8 mouse cellular contexts compared by ENCODE assay signal in genomic region chr1:34005238-34005725, GRCm38 (mm10).
DNase-seq lines count a peak whose midpoint lies in the region; ATAC-seq and TF ChIP-seq lines count a peak whose summit lies in the region.

No protein-coding gene starts in this region.

- intact Hi-C loops in left cerebral cortex, postnatal 4 days (cut with DNase I) = loop anchor here (5.0 kb wide), 1 partner anchor 157 kb away; no protein-coding TSS in a partner anchor

- WGBS in forebrain, embryonic 16.5 days = 1% methylated on average over 10 of the region's 10 CpGs
- WGBS in liver, embryonic 13.5 days (ENCODE audit: insufficient replicate concordance) = 9% methylated on average over 10 of the region's 10 CpGs
- WGBS in lung, adult 2 months = 5% methylated on average over 10 of the region's 10 CpGs

- DNase-seq in frontal cortex, postnatal 10 days (ENCODE audit: low spot score in 2 of 2) = no peak
- DNase-seq in liver, embryonic 13.5 days = no peak
- DNase-seq in spleen, adult 12 weeks (ENCODE audit: low spot score) = no peak
- no peak for DNase-seq in left cerebral cortex, postnatal 4 days
- DNase-seq in lung, adult 2 months = no peak

- H3K4me2 ChIP-seq in forebrain, embryonic 16.5 days (ENCODE audit: low read length) = peak overlapping the region; percentile 84
- H3K4me2 ChIP-seq in liver, embryonic 13.5 days = peak overlapping the region; percentile 61

- H3K36me3 ChIP-seq in forebrain, embryonic 16.5 days (ENCODE audit: control insufficient read depth, insufficient read depth) = no peaks in the 10 kb centered on the region
- no peaks in the 10 kb centered on the region for H3K36me3 ChIP-seq in liver, embryonic 13.5 days

- H3K27me3 ChIP-seq in forebrain, embryonic 16.5 days (replicated peaks; ENCODE audit: control insufficient read depth, insufficient read depth, low read length) = no peaks in the 10 kb centered on the region
- H3K27me3 ChIP-seq in liver, embryonic 13.5 days = peaks cover 16% of the 10 kb centered on the region

- no peak for TF ChIP-seq POLR2A in lung, adult 2 months (IDR thresholded peaks at IDR 0.05; ENCODE audit: borderline replicate concordance, extremely low read depth, low read depth, low read length)

- peak overlapping the region; percentile 66 for H3K4me3 ChIP-seq in forebrain, embryonic 16.5 days (replicated peaks; ENCODE audit: low read length)
- peak overlapping the region; percentile 47; the same call in 1 of the 2 replicates for H3K4me3 ChIP-seq in liver, embryonic 13.5 days (replicated peaks)
- H3K4me3 ChIP-seq in lung, adult 2 months (replicated peaks; ENCODE audit: extremely low read depth, low read depth, low read length) = no peak overlapping the region

- TF ChIP-seq CTCF in lung, adult 2 months (IDR thresholded peaks at IDR 0.05; ENCODE audit: insufficient read depth, low read length) = no peak

- peak; percentile 29 for ATAC-seq in frontal cortex, adult (ENCODE audit: low TSS enrichment)
- peak; percentile 7 for ATAC-seq in CD4-positive, CD25-positive, alpha-beta regulatory T cell, adult 4 months
- peak; percentile 27; the same call in 1 of the 2 replicates for ATAC-seq in forebrain, embryonic 16.5 days
- ATAC-seq in liver, embryonic 13.5 days (ENCODE audit: low read depth) = no peak

- H3K9me3 ChIP-seq in forebrain, embryonic 16.5 days (ENCODE audit: control insufficient read depth, low read length) = no peaks in the 10 kb centered on the region
- H3K9me3 ChIP-seq in liver, embryonic 13.5 days (replicated peaks) = no peaks in the 10 kb centered on the region

- peaks cover 23% of the 10 kb centered on the region for H3K4me1 ChIP-seq in forebrain, embryonic 16.5 days (replicated peaks; ENCODE audit: control insufficient read depth, insufficient read depth, low read length)
- peaks cover 19% of the 10 kb centered on the region for H3K4me1 ChIP-seq in liver, embryonic 13.5 days (replicated peaks)
- peaks cover 7% of the 10 kb centered on the region; the same call in 1 of the 2 replicates for H3K4me1 ChIP-seq in lung, adult 2 months (ENCODE audit: control insufficient read depth, insufficient read depth, low read length)

- no peak overlapping the region for H3K9ac ChIP-seq in forebrain, embryonic 16.5 days (replicated peaks; ENCODE audit: low read depth, low read length)
- 0 out of 2 replicates have a peak overlapping the region, but pooled peaks have one; percentile 17 for H3K9ac ChIP-seq in liver, embryonic 13.5 days

- H3K27ac ChIP-seq in forebrain, embryonic 16.5 days (ENCODE audit: low read length) = peak overlapping the region; percentile 87
- no peak overlapping the region for H3K27ac ChIP-seq in liver, embryonic 13.5 days
